Mouse (Mus musculus) midbrain, embryonic 14.5 days (tissue): ENCODE measurements at regions not wholly inside any gene's neighbourhood (a gene's known extent, or its start where the extent isn't known, plus 50 kb on each side); places are given as distances from the start of the nearest gene placed in this dataset.

Source experiments
- ATAC-seq: fragments of 200-750 bp; cut with Nextera tagmentation; 2 replicates; pipeline ENCODE4 v1.8.0; 2017; ENCODE audit warnings: moderate number of reproducible peaks, moderate library complexity; ENCODE audit not compliant: low FRiP score, low TSS enrichment
- DNase-seq: peaks from one replicate; pipeline ENCODE4 v3.0.0-alpha.2; 2015
- H3K27ac ChIP-seq: fragments of 300-500 bp; sonication (generic); replicated peaks from 2 replicates; pipeline ENCODE4 v1.5.1; 2014; ENCODE audit warnings: mild to moderate bottlenecking, low read depth, low read length, moderate library complexity
- H3K27me3 ChIP-seq: fragments of 300-500 bp; sonication (generic); 2 replicates; pipeline ENCODE4 v1.6.1; 2014; ENCODE audit warnings: low read length, control low read depth, mixed read lengths; ENCODE audit not compliant: control insufficient read depth, insufficient read depth
- H3K36me3 ChIP-seq: fragments of 300-500 bp; sonication (generic); 2 replicates; pipeline ENCODE4 v1.6.1; 2014; ENCODE audit warnings: low read length, control low read depth; ENCODE audit not compliant: control insufficient read depth, insufficient read depth
- H3K4me1 ChIP-seq: fragments of 300-500 bp; sonication (generic); 2 replicates; pipeline ENCODE4 v1.6.1; 2014; ENCODE audit warnings: mild to moderate bottlenecking, antibody characterized with exemption, low read length, control low read depth; ENCODE audit not compliant: control insufficient read depth, insufficient read depth
- H3K4me2 ChIP-seq: fragments of 300-500 bp; sonication (generic); 2 replicates; pipeline ENCODE4 v1.6.1; 2014; ENCODE audit warnings: mild to moderate bottlenecking, low read length, moderate library complexity
- H3K4me3 ChIP-seq: fragments of 300-500 bp; sonication (generic); replicated peaks from 2 replicates; pipeline ENCODE4 v1.5.1; 2014; ENCODE audit warnings: low read depth, low read length
- H3K9ac ChIP-seq: fragments of 300-500 bp; sonication (generic); replicated peaks from 2 replicates; pipeline ENCODE4 v1.6.1; 2014; ENCODE audit warnings: mild to moderate bottlenecking, low read length, moderate library complexity
- H3K9me3 ChIP-seq: fragments of 300-500 bp; sonication (generic); 2 replicates; pipeline ENCODE4 v1.6.1; 2016; ENCODE audit warnings: low read length, control low read depth, mixed read lengths; ENCODE audit not compliant: control insufficient read depth
- WGBS: fragments of 180-500 bp; shearing (Covaris S2); extraction: QIAGEN DNeasy Blood & Tissue Kit; methylation state at CpG from one replicate; pipeline ENCODE4 v1.1.7; 2014; 5-methylcytosine and 5-hydroxymethylcytosine counted together

DNA sequence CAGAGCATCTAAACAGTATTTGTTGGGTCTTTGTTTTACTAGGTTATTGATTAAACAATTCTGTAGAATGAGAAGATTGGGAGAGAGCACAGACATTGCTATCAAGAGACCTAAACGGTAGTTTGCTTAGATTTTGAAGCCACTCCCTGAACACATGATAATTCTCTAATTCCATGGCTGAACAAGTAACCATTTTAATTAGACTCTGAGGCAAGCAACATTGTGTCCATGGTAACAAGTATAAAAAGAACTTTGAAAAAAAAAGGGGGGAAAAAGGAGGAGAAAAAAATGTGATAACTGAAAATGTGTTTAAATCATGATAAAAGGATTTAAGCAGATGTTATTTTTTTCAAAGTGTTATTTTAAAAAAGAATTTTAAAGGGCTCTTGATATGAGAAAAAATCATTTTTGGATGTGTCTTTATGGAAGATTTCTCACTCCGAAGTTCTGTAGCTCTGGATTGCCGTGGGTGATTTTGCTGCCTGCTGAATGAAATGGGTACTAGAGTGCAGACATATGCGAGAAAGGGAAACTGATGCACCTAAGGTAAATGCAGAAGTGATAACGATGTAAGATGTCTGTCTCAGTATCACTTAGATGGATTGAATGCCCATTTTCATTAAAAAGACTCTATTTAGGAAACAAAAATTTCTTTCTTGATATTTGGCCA lies 1166.9 kb upstream of the Zeb2 start:
- H3K9me3 ChIP-seq = no peaks in the 10 kb centered on the region
- H3K36me3 ChIP-seq = no peaks in the 10 kb centered on the region
- DNase-seq (no peak), ATAC-seq (no peak)
- H3K4me3 ChIP-seq = no peak overlapping the region
- no peaks in the 10 kb centered on the region for H3K4me1 ChIP-seq
- WGBS = 81% methylated on average over 5 of the region's 5 CpGs
- no peak overlapping the region for H3K9ac ChIP-seq
- H3K27me3 ChIP-seq = no peaks in the 10 kb centered on the region
- H3K27ac ChIP-seq = no peak overlapping the region
- H3K4me2 ChIP-seq = no peak overlapping the region

DNA sequence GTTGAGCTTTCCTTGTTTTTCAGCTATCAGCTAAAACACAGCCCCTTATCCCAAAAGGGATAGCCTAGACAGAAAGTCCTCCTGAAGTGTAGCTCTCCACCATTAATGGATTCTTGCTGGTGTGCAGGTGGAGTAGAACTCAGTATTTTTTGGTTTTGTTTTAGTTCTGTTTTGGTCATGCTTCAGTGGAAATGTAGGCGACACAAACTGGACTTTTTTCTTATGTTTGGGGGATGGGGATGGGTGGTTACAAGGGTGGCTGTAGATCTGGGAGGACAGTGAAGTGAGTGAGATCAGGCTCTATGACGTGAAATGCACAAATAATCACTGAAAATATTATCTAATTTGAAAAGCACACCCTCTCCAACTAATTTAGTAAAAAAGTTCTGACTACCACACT lies 1163.6 kb upstream of the Zeb2 start:
- Histone ChIP-seq H3K4me3 (no peak overlapping the region), H3K9ac (no peak overlapping the region), H3K4me1 (no peaks in the 10 kb centered on the region), H3K36me3 (no peaks in the 10 kb centered on the region), H3K27me3 (no peaks in the 10 kb centered on the region), H3K9me3 (no peaks in the 10 kb centered on the region), H3K4me2 (no peak overlapping the region), H3K27ac (no peak overlapping the region)
- 69% methylated on average over 2 of the region's 2 CpGs for WGBS
- DNase-seq = no peak
- no peak for ATAC-seq

DNA sequence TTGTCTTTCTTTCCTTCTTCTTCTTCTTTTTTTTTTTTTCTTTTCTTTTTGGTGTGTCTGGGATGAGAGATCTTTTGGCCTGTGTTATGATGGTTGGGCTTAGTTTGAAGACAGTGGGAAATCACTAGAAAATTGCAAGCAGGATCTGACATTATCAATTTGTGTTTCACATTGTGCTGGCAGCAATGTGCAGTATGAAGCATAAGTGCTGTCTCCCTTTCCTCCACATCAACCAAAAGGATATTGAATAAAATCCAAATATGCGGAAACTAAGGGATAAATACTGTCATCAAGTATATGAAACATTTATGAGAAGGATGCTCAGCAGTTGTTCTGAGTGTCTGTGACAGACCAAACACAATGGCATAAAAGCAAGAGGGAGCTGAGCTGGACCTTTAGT lies 1144.4 kb upstream of the Zeb2 start:
- Histone ChIP-seq H3K4me2 (no peak overlapping the region), H3K4me1 (no peaks in the 10 kb centered on the region), H3K27ac (no peak overlapping the region), H3K9me3 (no peaks in the 10 kb centered on the region), H3K9ac (no peak overlapping the region), H3K27me3 (no peaks in the 10 kb centered on the region), H3K4me3 (no peak overlapping the region), H3K36me3 (no peaks in the 10 kb centered on the region)
- no peak for DNase-seq
- ATAC-seq = no peak
- 94% methylated on average over 1 of the region's 1 CpGs for WGBS

- H3K36me3 ChIP-seq = no peaks in the 10 kb centered on the region
- no peaks in the 10 kb centered on the region for H3K4me1 ChIP-seq
- no peaks in the 10 kb centered on the region for H3K9me3 ChIP-seq
- no peaks in the 10 kb centered on the region for H3K27me3 ChIP-seq
- no peak overlapping the region for H3K4me3 ChIP-seq
- H3K4me2 ChIP-seq = no peak overlapping the region
- H3K27ac ChIP-seq = no peak overlapping the region
- 86% methylated on average over 7 of the region's 7 CpGs for WGBS
- DNase-seq = no peak
- ATAC-seq = no peak
- H3K9ac ChIP-seq = no peak overlapping the region
Observed at GRCm38 (mm10) chr2:46251562-46251961, 1134.4 kb upstream of the Zeb2 start.

DNA sequence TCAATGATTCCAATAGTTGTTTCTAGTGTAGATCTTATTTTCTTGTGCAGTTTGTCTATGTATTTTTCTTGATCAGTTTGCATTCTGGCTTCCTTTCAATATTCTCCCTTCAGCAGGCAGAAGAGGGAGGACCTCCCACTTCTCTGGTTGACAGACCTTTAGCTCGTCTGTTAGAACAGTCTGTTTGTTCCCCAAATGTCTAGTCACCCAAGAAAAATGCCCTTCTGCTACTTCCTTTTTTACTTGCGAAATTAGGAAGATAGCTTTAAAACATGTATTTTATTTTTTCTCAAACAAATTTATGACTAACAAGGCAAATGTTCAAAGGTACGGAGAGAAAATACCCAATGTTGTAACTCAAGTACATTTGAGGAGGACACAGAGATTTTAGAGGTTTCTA lies 1128.5 kb upstream of the Zeb2 start:
- H3K9me3 ChIP-seq = no peaks in the 10 kb centered on the region
- WGBS = 79% methylated on average over 3 of the region's 3 CpGs
- H3K4me2 ChIP-seq = no peak overlapping the region
- DNase-seq (no peak), ATAC-seq (no peak)
- no peak overlapping the region for H3K9ac ChIP-seq
- H3K36me3 ChIP-seq = no peaks in the 10 kb centered on the region
- H3K27me3 ChIP-seq = no peaks in the 10 kb centered on the region
- no peaks in the 10 kb centered on the region for H3K4me1 ChIP-seq
- no peak overlapping the region for H3K4me3 ChIP-seq
- no peak overlapping the region for H3K27ac ChIP-seq

DNA sequence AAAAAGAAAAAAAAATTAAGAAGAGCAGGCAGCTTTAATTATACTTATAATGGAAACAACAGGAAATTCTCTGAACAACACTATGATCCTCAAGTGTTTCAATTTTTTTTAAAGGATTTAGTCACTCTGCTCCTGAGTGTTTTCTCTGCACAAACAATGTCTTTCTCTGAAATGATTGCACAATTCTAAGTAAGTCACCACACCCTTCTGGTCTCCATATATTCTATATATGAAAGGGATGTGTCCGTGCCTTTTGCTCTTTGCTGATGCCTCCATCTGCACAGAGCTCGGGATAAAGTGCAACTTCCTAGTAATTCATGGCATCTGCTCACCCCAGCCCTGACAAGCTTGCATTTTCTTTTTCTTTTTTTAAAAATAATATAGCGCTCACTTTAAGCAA lies 1127.5 kb upstream of the Zeb2 start:
- DNase-seq (no peak), ATAC-seq (no peak)
- Histone ChIP-seq H3K36me3 (no peaks in the 10 kb centered on the region), H3K27me3 (no peaks in the 10 kb centered on the region), H3K27ac (no peak overlapping the region), H3K4me3 (no peak overlapping the region), H3K4me1 (no peaks in the 10 kb centered on the region), H3K9me3 (no peaks in the 10 kb centered on the region), H3K9ac (no peak overlapping the region), H3K4me2 (no peak overlapping the region)
- 84% methylated on average over 3 of the region's 3 CpGs for WGBS

- H3K9me3 ChIP-seq = no peaks in the 10 kb centered on the region
- no peak overlapping the region for H3K4me3 ChIP-seq
- no peaks in the 10 kb centered on the region for H3K36me3 ChIP-seq
- H3K27ac ChIP-seq = no peak overlapping the region
- H3K9ac ChIP-seq = no peak overlapping the region
- no peak overlapping the region for H3K4me2 ChIP-seq
- no peaks in the 10 kb centered on the region for H3K4me1 ChIP-seq
- ATAC-seq = peak; percentile 48; the same call in 1 of the 2 replicates
- no peaks in the 10 kb centered on the region for H3K27me3 ChIP-seq
- DNase-seq = peak; percentile 42
Observed at GRCm38 (mm10) chr2:46242806-46243205, 1125.6 kb upstream of the Zeb2 start.

- H3K36me3 ChIP-seq = no peaks in the 10 kb centered on the region
- H3K4me2 ChIP-seq = no peak overlapping the region
- no peaks in the 10 kb centered on the region for H3K27me3 ChIP-seq
- H3K27ac ChIP-seq = no peak overlapping the region
- 78% methylated on average over 4 of the region's 4 CpGs for WGBS
- ATAC-seq = no peak
- H3K9me3 ChIP-seq = no peaks in the 10 kb centered on the region
- DNase-seq = no peak
- no peaks in the 10 kb centered on the region for H3K4me1 ChIP-seq
- no peak overlapping the region for H3K9ac ChIP-seq
- H3K4me3 ChIP-seq = no peak overlapping the region
Observed at GRCm38 (mm10) chr2:46239874-46240273, 1122.7 kb upstream of the Zeb2 start.

DNA sequence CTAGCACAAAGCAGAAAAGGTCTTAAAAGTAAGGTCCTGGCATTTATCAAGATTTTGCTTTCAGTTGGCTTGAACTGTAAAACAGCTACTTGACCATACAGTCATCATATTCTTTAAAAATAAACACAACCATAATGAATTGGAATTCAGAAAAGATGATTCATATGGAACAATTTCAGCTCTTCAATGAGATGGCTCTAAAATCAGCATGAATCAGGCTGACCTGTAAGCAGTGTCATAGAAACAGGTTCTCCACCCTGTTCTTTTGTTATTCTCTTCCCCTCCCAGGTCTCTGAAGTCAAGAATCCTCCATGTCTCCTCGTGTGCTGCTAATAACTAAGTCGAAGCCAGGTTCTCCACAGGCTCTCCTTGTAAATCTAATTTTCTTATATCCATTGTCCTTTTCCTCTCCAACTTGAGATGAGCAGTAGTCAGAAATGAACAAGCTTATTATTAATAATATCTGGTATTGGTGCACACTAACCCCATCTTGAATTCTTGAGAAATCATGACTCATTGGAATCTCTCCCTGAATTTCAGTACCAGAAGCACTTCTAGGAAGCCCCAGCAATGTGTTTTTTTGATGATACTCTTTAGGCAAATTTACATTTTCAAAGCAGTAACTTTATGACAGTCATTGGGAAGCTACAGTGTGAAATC lies 1113.7 kb upstream of the Zeb2 start:
- no peaks in the 10 kb centered on the region for H3K27me3 ChIP-seq
- DNase-seq = no peak
- no peaks in the 10 kb centered on the region for H3K36me3 ChIP-seq
- H3K4me1 ChIP-seq = no peaks in the 10 kb centered on the region
- no peak for ATAC-seq
- no peak overlapping the region for H3K9ac ChIP-seq
- WGBS = 71% methylated on average over 2 of the region's 2 CpGs
- no peaks in the 10 kb centered on the region for H3K9me3 ChIP-seq
- no peak overlapping the region for H3K27ac ChIP-seq
- no peak overlapping the region for H3K4me3 ChIP-seq
- H3K4me2 ChIP-seq = no peak overlapping the region
